Mouse (Mus musculus): ENCODE results near the gene Alg13. TPM values are rescaled to one million over a fixed set of nuclear protein-coding genes. Genes with fewer than 3 reads are reported as not detected.

Alg13 gene
- 1.5 and 2.4 TPM in 2 replicates for polyA plus RNA-seq (2012; ENCODE audit: low replicate concordance)

DNA sequence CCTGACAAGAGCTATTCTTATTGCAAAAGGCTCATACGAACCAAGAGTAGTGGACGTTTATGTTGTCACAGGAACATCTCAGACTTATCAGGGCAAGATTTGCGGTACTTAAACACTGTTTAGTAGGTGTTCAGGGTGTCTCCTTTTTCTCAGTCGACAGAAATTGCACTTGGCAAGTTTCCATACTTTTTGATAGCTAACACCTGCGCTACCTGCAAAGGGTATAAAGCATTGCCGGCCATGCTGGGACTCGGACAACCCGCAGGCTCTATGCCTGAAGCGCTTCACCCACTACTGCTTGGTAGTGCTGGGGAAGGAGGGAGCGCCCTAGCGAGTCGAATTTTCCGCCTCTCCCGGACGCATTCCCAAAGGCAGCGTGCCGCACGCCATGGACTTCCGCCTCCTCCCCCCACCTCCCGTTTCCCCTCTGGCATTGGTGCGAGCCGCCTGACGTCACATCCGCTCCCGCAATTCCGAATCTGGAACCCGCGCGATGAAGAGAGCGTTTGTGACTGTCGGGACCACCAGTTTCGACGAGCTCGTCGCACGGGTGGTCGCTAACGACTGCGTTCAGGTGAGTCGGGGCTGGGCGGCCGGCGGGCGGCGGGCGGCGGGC lies at the start of gene Alg13:
TSS of gene Alg13 (plus strand) at position 257 of the 616 bp plus-strand sequence.

Other genes starting within 250 kb of the Alg13 start
- not detected in 2 replicates for gene A730046J19Rik, start 164.1 kb upstream of the Alg13 start, polyA plus RNA-seq (2012; ENCODE audit: low replicate concordance)
- not detected in 2 replicates for gene Trpc5os, start 138.8 kb downstream of the Alg13 start, polyA plus RNA-seq (2012; ENCODE audit: low replicate concordance)

All from hematopoietic multipotent progenitor cell, adult 10-12 weeks (in vitro differentiated cells).